In genomic region chr9:101690916-101691315, GRCm38 (mm10) we compare ENCODE assay signal across 14 mouse cellular contexts.
DNase-seq lines count a peak whose midpoint lies in the region; ATAC-seq and TF ChIP-seq lines count a peak whose summit lies in the region.
"Had no signal": no experiment of that assay in that cellular context is flagged by ENCODE, and none has a peak within 500 bp of the region (broad histone marks: within the 10 kb centered on the region; RNA-seq: fewer than 3 reads in every experiment).

No protein-coding gene starts in this region.

- no peaks in the 10 kb centered on the region for H3K27me3 ChIP-seq in hindbrain, embryonic 13.5 days
- no peaks in the 10 kb centered on the region for H3K27me3 ChIP-seq in midbrain, embryonic 14.5 days (ENCODE audit: control insufficient read depth, insufficient read depth, low read length)
- H3K27me3 ChIP-seq: liver, embryonic 13.5 days had no signal

- 18% methylated on average over 7 of the region's 7 CpGs for WGBS in hindbrain, embryonic 13.5 days
- 18% methylated on average over 7 of the region's 7 CpGs for WGBS in midbrain, embryonic 14.5 days

- DNase-seq in brain, adult 2 months (ENCODE audit: low read depth, low spot score), result peak; percentile 8
- peak; percentile 73 for DNase-seq in brain, embryonic 14.5 days (ENCODE audit: low read depth)
- DNase-seq in midbrain, embryonic 14.5 days, result peak; percentile 65
- DNase-seq in cerebellum, adult 11 months, result no peak
- DNase-seq in MN1 (ENCODE audit: low spot score), result no peak
- no peak for DNase-seq in adrenal gland, postnatal 10 days
- no peak for DNase-seq in layer of hippocampus, adult 9-10 months (ENCODE audit: low spot score)

- H3K4me2 ChIP-seq in hindbrain, embryonic 13.5 days, result peak overlapping the region; percentile 54
- peak overlapping the region; percentile 45 for H3K4me2 ChIP-seq in midbrain, embryonic 14.5 days (ENCODE audit: low read length)
- H3K4me2 ChIP-seq: liver, embryonic 13.5 days had no signal

- H3K4me3 ChIP-seq in hindbrain, embryonic 13.5 days, result no peak overlapping the region
- peak overlapping the region; percentile 15; the same call in 1 of the 2 replicates for H3K4me3 ChIP-seq in midbrain, embryonic 14.5 days (replicated peaks; ENCODE audit: low read depth, low read length)
- H3K4me3 ChIP-seq: embryonic facial prominence, embryonic 15.5 days; liver, embryonic 13.5 days; stomach, embryonic 15.5 days had no signal

- no peaks in the 10 kb centered on the region for H3K9me3 ChIP-seq in hindbrain, embryonic 13.5 days
- H3K9me3 ChIP-seq in midbrain, embryonic 14.5 days (ENCODE audit: control insufficient read depth, low read length), result no peaks in the 10 kb centered on the region
- H3K9me3 ChIP-seq: embryonic facial prominence, embryonic 15.5 days; heart, embryonic 10.5 days; limb, embryonic 12.5 days; liver, embryonic 13.5 days; stomach, embryonic 15.5 days had no signal

- H3K9ac ChIP-seq in hindbrain, embryonic 13.5 days, result no peak overlapping the region; the same call in 1 of the 2 replicates
- no peak overlapping the region for H3K9ac ChIP-seq in midbrain, embryonic 14.5 days (replicated peaks; ENCODE audit: low read length)
- H3K9ac ChIP-seq: embryonic facial prominence, embryonic 15.5 days; limb, embryonic 12.5 days; liver, embryonic 13.5 days; lung, embryonic 14.5 days; stomach, embryonic 15.5 days had no signal

- H3K27ac ChIP-seq in hindbrain, embryonic 13.5 days, result peak overlapping the region; percentile 42
- H3K27ac ChIP-seq in midbrain, embryonic 14.5 days (replicated peaks; ENCODE audit: low read depth, low read length), result peak overlapping the region; percentile 83
- H3K27ac ChIP-seq: embryonic facial prominence, embryonic 15.5 days; heart, embryonic 10.5 days; limb, embryonic 12.5 days; liver, embryonic 13.5 days; stomach, embryonic 15.5 days had no signal

- ATAC-seq in hindbrain, embryonic 13.5 days (ENCODE audit: low FRiP score), result 0 out of 2 replicates have a peak, but pooled peaks have one; percentile 33
- 0 out of 2 replicates have a peak, but pooled peaks have one; percentile 51 for ATAC-seq in midbrain, embryonic 14.5 days (ENCODE audit: low FRiP score, low TSS enrichment)

- peaks cover 20% of the 10 kb centered on the region for H3K4me1 ChIP-seq in hindbrain, embryonic 13.5 days (replicated peaks)
- H3K4me1 ChIP-seq in midbrain, embryonic 14.5 days (ENCODE audit: control insufficient read depth, insufficient read depth, low read length), result peaks cover 28% of the 10 kb centered on the region
- H3K4me1 ChIP-seq: embryonic facial prominence, embryonic 15.5 days; heart, embryonic 10.5 days; limb, embryonic 12.5 days; liver, embryonic 13.5 days; stomach, embryonic 15.5 days had no signal

- TF ChIP-seq POLR2A in brain, embryonic 14.5 days (IDR thresholded peaks at IDR 0.05; ENCODE audit: borderline replicate concordance, extremely low read depth, insufficient read depth, insufficient read length, poor library complexity, severe bottlenecking), result no peak

- TF ChIP-seq CTCF in brain, embryonic 14.5 days (IDR thresholded peaks at IDR 0.05; ENCODE audit: borderline replicate concordance, extremely low read depth, insufficient read depth, insufficient read length), result no peak

- no peaks in the 10 kb centered on the region for H3K36me3 ChIP-seq in hindbrain, embryonic 13.5 days
- no peaks in the 10 kb centered on the region for H3K36me3 ChIP-seq in midbrain, embryonic 14.5 days (ENCODE audit: control insufficient read depth, insufficient read depth, low read length)
- H3K36me3 ChIP-seq: embryonic facial prominence, embryonic 15.5 days; heart, embryonic 10.5 days; limb, embryonic 12.5 days; liver, embryonic 13.5 days; stomach, embryonic 15.5 days had no signal

Comparison
In these comparisons a context has a peak if more than half of its experiments do, and no peak if none do; other contexts are left out.
1. DNase-seq: peak in brain, adult 2 months (single experiment), brain, embryonic 14.5 days (single experiment) and midbrain, embryonic 14.5 days (single experiment); none in cerebellum, adult 11 months (single experiment), MN1 (single experiment), adrenal gland, postnatal 10 days (single experiment) and layer of hippocampus, adult 9-10 months (single experiment).